Mouse (Mus musculus): ENCODE measurements around the gene Ywhag. TPM values are rescaled to one million over a fixed set of nuclear protein-coding genes. Genes with fewer than 3 reads are reported as not detected.

Gene Ywhag
- 147 and 161 TPM in 2 replicates for polyA plus RNA-seq (2014; fragmentation: Nextera tagmentation; extraction: Ambion mirVana)

- Histone ChIP-seq H3K9me3 (ENCODE audit: control insufficient read depth, low read length) (no peaks in the 10 kb centered on the region), H3K4me1 (replicated peaks; ENCODE audit: control insufficient read depth, insufficient read depth, low read length) (peaks cover 7% of the 10 kb centered on the region; the same call in 1 of the 2 replicates), H3K36me3 (ENCODE audit: control insufficient read depth, insufficient read depth, low read length) (peaks cover 2% of the 10 kb centered on the region; the same call in 1 of the 2 replicates), H3K27me3 (ENCODE audit: control insufficient read depth, insufficient read depth, low read length) (no peaks in the 10 kb centered on the region), H3K9ac (ENCODE audit: low read length) (peak within 1 kb of the TSS; percentile 79), H3K4me3 (ENCODE audit: low read depth, low read length) (peak within 1 kb of the TSS; percentile 69), H3K4me2 (ENCODE audit: low read depth, low read length, severe bottlenecking) (peak within 1 kb of the TSS; percentile 75), H3K27ac (ENCODE audit: low read depth, low read length) (peak within 1 kb of the TSS; percentile 89)
- ATAC-seq (replicated peaks; ENCODE audit: low FRiP score) (peak; percentile 96), DNase-seq (ENCODE audit: low spot score) (peak; percentile 98)
- WGBS: under 1% methylated on average over 48 of the region's 48 CpGs
Measured at GRCm38 (mm10) chr5:135934481-135935175, at the start of gene Ywhag. Gene Ywhag, minus strand, starts transcription at chr5:135934616.

GRCm38 (mm10) chr5:135982398-135982797, 48.0 kb upstream of the Ywhag start:
- 0 out of 2 replicates have a peak, but pooled peaks have one; percentile 39 for ATAC-seq (replicated peaks; ENCODE audit: low FRiP score)
- no peak overlapping the region for H3K27ac ChIP-seq (ENCODE audit: low read depth, low read length)
- no peaks in the 10 kb centered on the region for H3K4me1 ChIP-seq (replicated peaks; ENCODE audit: control insufficient read depth, insufficient read depth, low read length)
- 41% methylated on average over 6 of the region's 6 CpGs for WGBS
- no peaks in the 10 kb centered on the region for H3K36me3 ChIP-seq (ENCODE audit: control insufficient read depth, insufficient read depth, low read length)
- no peak overlapping the region for H3K4me2 ChIP-seq (ENCODE audit: low read depth, low read length, severe bottlenecking)
- no peaks in the 10 kb centered on the region for H3K9me3 ChIP-seq (ENCODE audit: control insufficient read depth, low read length)
- no peaks in the 10 kb centered on the region for H3K27me3 ChIP-seq (ENCODE audit: control insufficient read depth, insufficient read depth, low read length)
- H3K9ac ChIP-seq (ENCODE audit: low read length): no peak overlapping the region
- DNase-seq (ENCODE audit: low spot score): peak; percentile 80
- H3K4me3 ChIP-seq (ENCODE audit: low read depth, low read length): no peak overlapping the region

DNA sequence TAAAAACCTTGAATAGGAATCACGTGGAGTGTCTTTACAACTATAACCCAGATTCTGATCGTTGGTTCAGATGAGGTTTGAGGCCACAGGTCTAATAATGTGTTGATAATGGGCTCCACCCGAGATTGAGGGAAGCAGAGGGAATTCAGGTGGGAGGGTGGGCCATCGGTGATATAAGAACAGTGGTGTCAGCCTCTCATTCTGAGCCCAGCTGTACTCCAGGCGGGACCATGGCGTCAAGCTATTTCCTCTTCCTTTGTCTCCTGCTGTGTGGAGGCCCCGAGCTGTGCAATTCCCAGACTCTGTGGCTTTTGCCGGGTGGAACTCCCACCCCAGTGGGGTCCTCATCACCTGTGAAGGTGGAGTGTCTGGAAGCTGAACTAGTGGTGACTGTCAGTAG, 45.5 kb upstream of the Ywhag start, which contains the start of gene Zp3:
Gene Zp3, plus strand, starts transcription at position 196 of the 400 bp plus-strand sequence.
- no peak for ATAC-seq (replicated peaks; ENCODE audit: low FRiP score)
- Histone ChIP-seq H3K27me3 (ENCODE audit: control insufficient read depth, insufficient read depth, low read length) (no peaks in the 10 kb centered on the region), H3K4me2 (ENCODE audit: low read depth, low read length, severe bottlenecking) (no peak within 1 kb of the TSS), H3K36me3 (ENCODE audit: control insufficient read depth, insufficient read depth, low read length) (no peaks in the 10 kb centered on the region), H3K9me3 (ENCODE audit: control insufficient read depth, low read length) (no peaks in the 10 kb centered on the region), H3K4me1 (replicated peaks; ENCODE audit: control insufficient read depth, insufficient read depth, low read length) (no peaks in the 10 kb centered on the region), H3K4me3 (ENCODE audit: low read depth, low read length) (no peak within 1 kb of the TSS), H3K27ac (ENCODE audit: low read depth, low read length) (no peak within 1 kb of the TSS), H3K9ac (ENCODE audit: low read length) (no peak within 1 kb of the TSS)
- 77% methylated on average over 8 of the region's 8 CpGs for WGBS
- DNase-seq (ENCODE audit: low spot score): no peak

- DNase-seq (ENCODE audit: low spot score) (no peak), ATAC-seq (replicated peaks; ENCODE audit: low FRiP score) (no peak)
- no peaks in the 10 kb centered on the region for H3K9me3 ChIP-seq (ENCODE audit: control insufficient read depth, low read length)
- H3K4me1 ChIP-seq (replicated peaks; ENCODE audit: control insufficient read depth, insufficient read depth, low read length): no peaks in the 10 kb centered on the region
- H3K27ac ChIP-seq (ENCODE audit: low read depth, low read length): no peak overlapping the region
- no peaks in the 10 kb centered on the region for H3K27me3 ChIP-seq (ENCODE audit: control insufficient read depth, insufficient read depth, low read length)
- no peak overlapping the region for H3K4me2 ChIP-seq (ENCODE audit: low read depth, low read length, severe bottlenecking)
- no peaks in the 10 kb centered on the region for H3K36me3 ChIP-seq (ENCODE audit: control insufficient read depth, insufficient read depth, low read length)
- H3K4me3 ChIP-seq (ENCODE audit: low read depth, low read length): no peak overlapping the region
- 80% methylated on average over 5 of the region's 5 CpGs for WGBS
- H3K9ac ChIP-seq (ENCODE audit: low read length): no peak overlapping the region
Measured at GRCm38 (mm10) chr5:135979381-135979780, 45.0 kb upstream of the Ywhag start.

- DNase-seq (ENCODE audit: low spot score) (no peak), ATAC-seq (replicated peaks; ENCODE audit: low FRiP score) (no peak)
- Histone ChIP-seq H3K4me2 (ENCODE audit: low read depth, low read length, severe bottlenecking) (no peak overlapping the region), H3K27ac (ENCODE audit: low read depth, low read length) (no peak overlapping the region), H3K4me3 (ENCODE audit: low read depth, low read length) (no peak overlapping the region), H3K27me3 (ENCODE audit: control insufficient read depth, insufficient read depth, low read length) (no peaks in the 10 kb centered on the region), H3K9me3 (ENCODE audit: control insufficient read depth, low read length) (no peaks in the 10 kb centered on the region), H3K4me1 (replicated peaks; ENCODE audit: control insufficient read depth, insufficient read depth, low read length) (no peaks in the 10 kb centered on the region), H3K36me3 (ENCODE audit: control insufficient read depth, insufficient read depth, low read length) (no peaks in the 10 kb centered on the region), H3K9ac (ENCODE audit: low read length) (no peak overlapping the region)
- 94% methylated on average over 8 of the region's 8 CpGs for WGBS
Measured at GRCm38 (mm10) chr5:135975893-135976668, 41.7 kb upstream of the Ywhag start.

DNA sequence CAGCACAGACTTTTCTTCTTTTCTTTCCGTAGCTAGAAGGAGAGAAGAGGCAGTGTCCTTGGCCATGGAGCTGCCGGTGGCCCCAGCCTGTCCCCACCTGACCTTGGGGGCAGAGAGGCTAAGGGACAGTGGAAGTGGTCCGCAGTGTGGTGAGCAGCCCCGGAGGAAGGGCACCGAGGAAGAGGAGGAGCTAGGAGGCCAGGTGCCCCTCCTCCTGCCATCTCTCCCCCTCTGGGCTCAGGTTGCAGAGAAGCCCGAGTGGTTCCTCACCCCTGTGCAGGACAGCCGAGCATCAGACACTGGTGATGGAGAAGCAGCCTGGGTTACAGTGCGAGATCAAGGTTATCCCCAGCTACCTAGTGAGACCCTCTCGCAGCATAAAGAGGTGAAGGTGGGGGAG, 39.9 kb upstream of the Ywhag start, which contains the start of gene Ssc4d:
Gene Ssc4d, minus strand, starts transcription at position 167 of the 400 bp plus-strand sequence.
- no peaks in the 10 kb centered on the region for H3K36me3 ChIP-seq (ENCODE audit: control insufficient read depth, insufficient read depth, low read length)
- no peak for DNase-seq (ENCODE audit: low spot score)
- no peak within 1 kb of the TSS for H3K27ac ChIP-seq (ENCODE audit: low read depth, low read length)
- H3K4me1 ChIP-seq (replicated peaks; ENCODE audit: control insufficient read depth, insufficient read depth, low read length): no peaks in the 10 kb centered on the region
- no peaks in the 10 kb centered on the region for H3K27me3 ChIP-seq (ENCODE audit: control insufficient read depth, insufficient read depth, low read length)
- no peak within 1 kb of the TSS for H3K4me2 ChIP-seq (ENCODE audit: low read depth, low read length, severe bottlenecking)
- no peak within 1 kb of the TSS for H3K9ac ChIP-seq (ENCODE audit: low read length)
- H3K4me3 ChIP-seq (ENCODE audit: low read depth, low read length): no peak within 1 kb of the TSS
- ATAC-seq (replicated peaks; ENCODE audit: low FRiP score): no peak
- 19% methylated on average over 8 of the region's 9 CpGs for WGBS
- H3K9me3 ChIP-seq (ENCODE audit: control insufficient read depth, low read length): no peaks in the 10 kb centered on the region

GRCm38 (mm10) chr5:135971876-135972275, 37.5 kb upstream of the Ywhag start:
- Histone ChIP-seq H3K9me3 (ENCODE audit: control insufficient read depth, low read length) (no peaks in the 10 kb centered on the region), H3K4me3 (ENCODE audit: low read depth, low read length) (no peak overlapping the region), H3K27me3 (ENCODE audit: control insufficient read depth, insufficient read depth, low read length) (no peaks in the 10 kb centered on the region), H3K4me2 (ENCODE audit: low read depth, low read length, severe bottlenecking) (no peak overlapping the region), H3K4me1 (replicated peaks; ENCODE audit: control insufficient read depth, insufficient read depth, low read length) (no peaks in the 10 kb centered on the region), H3K27ac (ENCODE audit: low read depth, low read length) (no peak overlapping the region), H3K36me3 (ENCODE audit: control insufficient read depth, insufficient read depth, low read length) (no peaks in the 10 kb centered on the region), H3K9ac (ENCODE audit: low read length) (no peak overlapping the region)
- DNase-seq (ENCODE audit: low spot score) (no peak), ATAC-seq (replicated peaks; ENCODE audit: low FRiP score) (no peak)
- 88% methylated on average over 7 of the region's 7 CpGs for WGBS

- peaks cover 4% of the 10 kb centered on the region; the same call in 1 of the 2 replicates for H3K4me1 ChIP-seq (replicated peaks; ENCODE audit: control insufficient read depth, insufficient read depth, low read length)
- no peak overlapping the region for H3K4me2 ChIP-seq (ENCODE audit: low read depth, low read length, severe bottlenecking)
- ATAC-seq (replicated peaks; ENCODE audit: low FRiP score) (no peak), DNase-seq (ENCODE audit: low spot score) (no peak)
- no peaks in the 10 kb centered on the region for H3K36me3 ChIP-seq (ENCODE audit: control insufficient read depth, insufficient read depth, low read length)
- H3K27me3 ChIP-seq (ENCODE audit: control insufficient read depth, insufficient read depth, low read length): peaks cover 2% of the 10 kb centered on the region; the same call in 1 of the 2 replicates
- H3K27ac ChIP-seq (ENCODE audit: low read depth, low read length): no peak overlapping the region
- 86% methylated on average over 6 of the region's 6 CpGs for WGBS
- H3K4me3 ChIP-seq (ENCODE audit: low read depth, low read length): no peak overlapping the region
- H3K9me3 ChIP-seq (ENCODE audit: control insufficient read depth, low read length): no peaks in the 10 kb centered on the region
- H3K9ac ChIP-seq (ENCODE audit: low read length): no peak overlapping the region
Measured at GRCm38 (mm10) chr5:135970247-135970646, 35.8 kb upstream of the Ywhag start.
